In genomic region chr7:139540601-139541000, GRCm38 (mm10) we compare ENCODE assay signal across 22 mouse cellular contexts. TPM values are rescaled to one million over a fixed set of nuclear protein-coding genes. Genes with fewer than 3 reads are reported as not detected.
"Had no signal": no experiment of that assay in that cellular context is flagged by ENCODE, and none has a peak within 500 bp of the region (broad histone marks: within the 10 kb centered on the region; RNA-seq: fewer than 3 reads in every experiment).

No protein-coding gene starts in this region.

- ATAC-seq: liver, embryonic 12.5 days; midbrain, embryonic 15.5 days had no signal

- H3K36me3 ChIP-seq: limb, embryonic 10.5 days; liver, embryonic 12.5 days; liver, embryonic 15.5 days; midbrain, embryonic 15.5 days; neural tube, embryonic 12.5 days; neural tube, embryonic 15.5 days had no signal

- H3K27me3 ChIP-seq: limb, embryonic 13.5 days; liver, embryonic 12.5 days; liver, embryonic 15.5 days; lung, embryonic 15.5 days; megakaryocyte, embryonic 14.5 days had no signal

- H3K27ac ChIP-seq: kidney, postnatal 0 days; layer of hippocampus, adult 2 months; limb, embryonic 10.5 days; limb, embryonic 13.5 days; liver, embryonic 12.5 days; liver, embryonic 15.5 days; lung, embryonic 15.5 days; midbrain, embryonic 10.5 days; midbrain, embryonic 15.5 days; neural tube, embryonic 12.5 days; neural tube, embryonic 15.5 days had no signal

- H3K4me2 ChIP-seq: limb, embryonic 13.5 days; liver, embryonic 12.5 days; liver, embryonic 15.5 days; lung, embryonic 15.5 days; midbrain, embryonic 15.5 days; neural tube, embryonic 12.5 days; neural tube, embryonic 15.5 days had no signal

- H3K9ac ChIP-seq: limb, embryonic 13.5 days; liver, embryonic 12.5 days; liver, embryonic 15.5 days; lung, embryonic 15.5 days; midbrain, embryonic 15.5 days; neural tube, embryonic 12.5 days; neural tube, embryonic 15.5 days had no signal

- H3K9me3 ChIP-seq: limb, embryonic 10.5 days; limb, embryonic 13.5 days; liver, embryonic 12.5 days; liver, embryonic 15.5 days; lung, embryonic 15.5 days; megakaryocyte, embryonic 14.5 days; midbrain, embryonic 10.5 days; midbrain, embryonic 15.5 days; neural tube, embryonic 12.5 days; neural tube, embryonic 15.5 days had no signal

- H3K4me1 ChIP-seq: liver, embryonic 12.5 days; liver, embryonic 15.5 days; lung, embryonic 15.5 days had no signal

- DNase-seq: kidney, adult 18-20 months; kidney, adult 9 months; kidney, postnatal 25 days; layer of hippocampus, adult 9-11 months; liver; lung, adult 18-20 months; lung, postnatal 10 days; lung, postnatal 36 days; thymus, postnatal 25 days had no signal

- H3K4me3 ChIP-seq: layer of hippocampus, adult 2 months; limb, embryonic 10.5 days; limb, embryonic 13.5 days; liver, embryonic 12.5 days; liver, embryonic 15.5 days; lung, embryonic 15.5 days; megakaryocyte, embryonic 14.5 days; midbrain, embryonic 10.5 days; midbrain, embryonic 15.5 days; neural tube, embryonic 12.5 days; neural tube, embryonic 15.5 days had no signal

RNA-seq across cellular contexts. Expression of gene Nkx6-2, which starts 42.0 kb away (rescaled TPM):
- polyA plus RNA-seq: large intestine, adult 2 months; limb, embryonic 10.5 days; liver, embryonic 15.5 days had no signal
